Mouse (Mus musculus): ENCODE measurements around the gene Il27ra.

- TF ChIP-seq CTCF (IDR thresholded peaks at IDR 0.05; ENCODE audit: low read depth): no peak; the same call in 1 of the 2 replicates
- no peak for TF ChIP-seq EP300 (IDR thresholded peaks at IDR 0.05; ENCODE audit: low read depth)
These were observed 61.5 kb downstream of the Il27ra start for GRCm38 (mm10) chr8:83980845-83981244.

Data from liver, embryonic 14.5 days (tissue).